Mouse (Mus musculus): ENCODE results near the gene Smarcc1. TPM values are rescaled to one million over a fixed set of nuclear protein-coding genes. Genes with fewer than 3 reads are reported as not detected.

The Smarcc1 gene
- polyA plus RNA-seq, 1 experiment from 2014 or later: 120 TPM

- no peaks in the 10 kb centered on the region for H3K27me3 ChIP-seq (replicated peaks; ENCODE audit: control insufficient read depth, insufficient read depth, low read length)
- WGBS: 79% methylated on average over 14 of the region's 14 CpGs
- peak overlapping the region; percentile 93 for H3K27ac ChIP-seq (ENCODE audit: low read depth, low read length)
- no peak for ATAC-seq
- H3K9ac ChIP-seq (ENCODE audit: low read length): peak overlapping the region; percentile 36
- H3K9me3 ChIP-seq (replicated peaks; ENCODE audit: control insufficient read depth, low read length): no peaks in the 10 kb centered on the region
- 0 out of 2 replicates have a peak, but pooled peaks cover 4% of the 10 kb centered on the region for H3K36me3 ChIP-seq (ENCODE audit: control insufficient read depth, insufficient read depth, low read length)
- peaks cover 36% of the 10 kb centered on the region for H3K4me1 ChIP-seq (ENCODE audit: control insufficient read depth, insufficient read depth, low read length)
- no peak for DNase-seq (ENCODE audit: low spot score)
- no peak overlapping the region for H3K4me3 ChIP-seq (ENCODE audit: low read depth, low read length)
- H3K4me2 ChIP-seq (ENCODE audit: low read length): peak overlapping the region; percentile 41
These were observed 133.3 kb downstream of the Smarcc1 start for GRCm38 (mm10) chr9:110250776-110251175.

DNA sequence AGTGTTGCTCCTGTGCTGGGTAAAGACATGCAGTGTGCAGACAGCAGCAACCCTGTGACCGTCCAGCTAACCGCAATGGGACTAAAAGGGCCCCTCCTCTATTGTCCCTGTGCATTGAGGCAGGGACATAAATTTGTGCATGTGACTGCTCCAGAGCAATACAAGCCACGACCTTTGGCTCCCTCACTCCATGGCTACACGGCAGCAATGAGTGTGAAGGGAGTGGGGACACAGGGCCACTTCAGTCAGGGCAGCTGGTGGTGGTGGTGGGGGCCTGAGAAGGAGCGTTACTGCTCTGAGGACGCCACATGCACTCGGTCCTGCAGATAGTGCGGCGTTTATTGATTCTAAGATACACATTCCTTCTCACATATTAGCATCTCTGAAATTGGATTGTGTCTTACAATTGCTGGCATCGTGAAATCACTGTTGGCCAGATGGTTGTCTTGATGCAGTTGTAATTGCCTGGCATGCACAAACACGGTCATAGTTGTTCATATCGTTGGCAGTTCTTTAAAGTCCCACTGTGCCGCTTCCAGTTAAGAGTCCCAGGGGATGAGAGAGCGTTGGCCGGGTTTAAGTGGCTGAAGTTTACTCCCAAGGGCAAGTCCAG, 138.0 kb downstream of the Smarcc1 start:
- no peaks in the 10 kb centered on the region for H3K9me3 ChIP-seq (replicated peaks; ENCODE audit: control insufficient read depth, low read length)
- H3K4me2 ChIP-seq (ENCODE audit: low read length): no peak overlapping the region
- peaks cover 13% of the 10 kb centered on the region for H3K4me1 ChIP-seq (ENCODE audit: control insufficient read depth, insufficient read depth, low read length)
- ATAC-seq (peak; percentile 67), DNase-seq (ENCODE audit: low spot score) (peak; percentile 61)
- H3K27me3 ChIP-seq (replicated peaks; ENCODE audit: control insufficient read depth, insufficient read depth, low read length): no peaks in the 10 kb centered on the region
- H3K27ac ChIP-seq (ENCODE audit: low read depth, low read length): peak overlapping the region; percentile 2; the same call in 1 of the 2 replicates
- WGBS: 37% methylated on average over 15 of the region's 15 CpGs
- no peak overlapping the region for H3K4me3 ChIP-seq (ENCODE audit: low read depth, low read length)
- peaks cover 7% of the 10 kb centered on the region for H3K36me3 ChIP-seq (ENCODE audit: control insufficient read depth, insufficient read depth, low read length)
- H3K9ac ChIP-seq (ENCODE audit: low read length): no peak overlapping the region

DNA sequence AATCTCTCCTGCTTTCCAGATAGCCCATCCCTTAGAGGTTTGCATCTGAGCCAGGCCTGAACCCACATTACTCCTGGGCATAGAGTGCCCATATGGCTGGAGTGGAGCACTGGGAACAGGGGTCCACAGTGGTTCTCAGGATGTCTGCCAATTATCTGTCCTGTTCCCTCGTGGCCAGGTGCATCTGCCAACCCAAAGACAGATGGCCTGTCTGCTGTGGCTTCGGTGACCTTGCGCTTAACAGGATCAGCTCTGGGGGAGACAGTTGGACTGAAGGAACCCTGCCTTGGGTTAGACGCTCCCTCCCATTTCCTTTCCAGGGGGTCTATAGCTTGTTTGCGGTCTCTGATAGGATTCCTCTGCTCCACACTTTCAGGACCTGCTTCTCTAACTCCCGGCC, 141.1 kb downstream of the Smarcc1 start:
- no peaks in the 10 kb centered on the region for H3K9me3 ChIP-seq (replicated peaks; ENCODE audit: control insufficient read depth, low read length)
- H3K27ac ChIP-seq (ENCODE audit: low read depth, low read length): no peak overlapping the region
- no peak overlapping the region for H3K4me2 ChIP-seq (ENCODE audit: low read length)
- ATAC-seq (no peak), DNase-seq (ENCODE audit: low spot score) (no peak)
- no peak overlapping the region for H3K9ac ChIP-seq (ENCODE audit: low read length)
- H3K4me1 ChIP-seq (ENCODE audit: control insufficient read depth, insufficient read depth, low read length): peaks cover 8% of the 10 kb centered on the region
- H3K36me3 ChIP-seq (ENCODE audit: control insufficient read depth, insufficient read depth, low read length): peaks cover 12% of the 10 kb centered on the region
- no peaks in the 10 kb centered on the region for H3K27me3 ChIP-seq (replicated peaks; ENCODE audit: control insufficient read depth, insufficient read depth, low read length)
- H3K4me3 ChIP-seq (ENCODE audit: low read depth, low read length): no peak overlapping the region
- 90% methylated on average over 6 of the region's 6 CpGs for WGBS

DNA sequence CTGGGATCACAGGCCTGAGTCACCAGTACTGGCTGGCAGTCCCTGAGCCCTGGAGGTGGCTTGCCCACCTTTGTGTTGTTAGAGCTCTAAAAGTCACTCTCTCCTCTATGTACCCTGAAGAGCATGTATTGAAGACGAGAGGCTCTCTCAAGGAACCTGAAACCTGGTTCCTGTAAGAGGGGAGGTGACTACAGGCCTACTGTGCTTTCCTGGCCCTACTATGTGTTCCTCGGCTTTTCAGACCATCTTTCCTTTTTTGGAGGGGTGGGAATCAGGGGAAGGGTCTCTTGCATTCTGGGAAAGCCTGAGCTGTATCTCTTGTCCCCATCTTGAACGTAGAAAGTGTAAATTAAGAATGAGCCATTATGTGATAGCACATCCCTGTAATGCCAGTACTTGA, 141.6 kb downstream of the Smarcc1 start:
- no peaks in the 10 kb centered on the region for H3K9me3 ChIP-seq (replicated peaks; ENCODE audit: control insufficient read depth, low read length)
- H3K4me2 ChIP-seq (ENCODE audit: low read length): no peak overlapping the region
- DNase-seq (ENCODE audit: low spot score) (no peak), ATAC-seq (no peak)
- no peak overlapping the region for H3K4me3 ChIP-seq (ENCODE audit: low read depth, low read length)
- no peaks in the 10 kb centered on the region for H3K27me3 ChIP-seq (replicated peaks; ENCODE audit: control insufficient read depth, insufficient read depth, low read length)
- H3K9ac ChIP-seq (ENCODE audit: low read length): no peak overlapping the region
- 87% methylated on average over 3 of the region's 3 CpGs for WGBS
- H3K4me1 ChIP-seq (ENCODE audit: control insufficient read depth, insufficient read depth, low read length): peaks cover 8% of the 10 kb centered on the region
- H3K27ac ChIP-seq (ENCODE audit: low read depth, low read length): no peak overlapping the region
- peaks cover 12% of the 10 kb centered on the region for H3K36me3 ChIP-seq (ENCODE audit: control insufficient read depth, insufficient read depth, low read length)

DNA sequence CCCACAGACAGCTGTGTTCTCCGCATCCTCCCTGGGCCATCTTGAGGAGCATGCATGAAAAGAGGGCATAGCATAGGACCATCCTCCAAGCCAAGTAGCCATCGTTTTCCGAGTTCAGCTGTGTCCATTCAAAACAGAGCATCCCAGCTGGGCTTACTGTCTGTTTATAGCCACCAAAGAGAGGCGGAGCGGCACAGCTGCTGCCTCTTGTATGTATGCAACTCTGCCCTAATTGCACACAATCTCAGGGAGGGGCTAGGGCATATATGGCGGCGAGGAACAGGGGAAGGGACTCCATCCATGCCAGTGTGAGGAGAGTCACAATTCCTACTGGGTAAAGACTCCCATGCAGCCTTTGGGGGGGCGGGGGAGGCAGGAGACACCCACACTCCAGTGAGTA, 145.7 kb downstream of the Smarcc1 start:
- DNase-seq (ENCODE audit: low spot score) (no peak), ATAC-seq (no peak)
- 83% methylated on average over 8 of the region's 8 CpGs for WGBS
- H3K27ac ChIP-seq (ENCODE audit: low read depth, low read length): no peak overlapping the region
- no peaks in the 10 kb centered on the region for H3K4me1 ChIP-seq (ENCODE audit: control insufficient read depth, insufficient read depth, low read length)
- H3K27me3 ChIP-seq (replicated peaks; ENCODE audit: control insufficient read depth, insufficient read depth, low read length): no peaks in the 10 kb centered on the region
- peaks cover 12% of the 10 kb centered on the region for H3K36me3 ChIP-seq (ENCODE audit: control insufficient read depth, insufficient read depth, low read length)
- no peak overlapping the region for H3K4me3 ChIP-seq (ENCODE audit: low read depth, low read length)
- H3K9me3 ChIP-seq (replicated peaks; ENCODE audit: control insufficient read depth, low read length): no peaks in the 10 kb centered on the region
- no peak overlapping the region for H3K4me2 ChIP-seq (ENCODE audit: low read length)
- no peak overlapping the region for H3K9ac ChIP-seq (ENCODE audit: low read length)

GRCm38 (mm10) chr9:110264991-110265390, 147.5 kb downstream of the Smarcc1 start:
- WGBS: 77% methylated on average over 9 of the region's 9 CpGs
- no peak for DNase-seq (ENCODE audit: low spot score)
- H3K9me3 ChIP-seq (replicated peaks; ENCODE audit: control insufficient read depth, low read length): no peaks in the 10 kb centered on the region

GRCm38 (mm10) chr9:110268416-110268815, 150.9 kb downstream of the Smarcc1 start:
- H3K4me1 ChIP-seq (ENCODE audit: control insufficient read depth, insufficient read depth, low read length): no peaks in the 10 kb centered on the region
- H3K4me2 ChIP-seq (ENCODE audit: low read length): no peak overlapping the region
- H3K4me3 ChIP-seq (ENCODE audit: low read depth, low read length): no peak overlapping the region
- H3K27me3 ChIP-seq (replicated peaks; ENCODE audit: control insufficient read depth, insufficient read depth, low read length): no peaks in the 10 kb centered on the region
- H3K27ac ChIP-seq (ENCODE audit: low read depth, low read length): no peak overlapping the region
- DNase-seq (ENCODE audit: low spot score) (no peak), ATAC-seq (no peak)
- no peak overlapping the region for H3K9ac ChIP-seq (ENCODE audit: low read length)
- no peaks in the 10 kb centered on the region for H3K36me3 ChIP-seq (ENCODE audit: control insufficient read depth, insufficient read depth, low read length)
- H3K9me3 ChIP-seq (replicated peaks; ENCODE audit: control insufficient read depth, low read length): no peaks in the 10 kb centered on the region
- WGBS: 93% methylated on average over 10 of the region's 10 CpGs

More at GRCm38 (mm10) chr9:110264991-110265390, 147.5 kb downstream of the Smarcc1 start:
- no peak overlapping the region for H3K9ac ChIP-seq (ENCODE audit: low read length)
- H3K36me3 ChIP-seq (ENCODE audit: control insufficient read depth, insufficient read depth, low read length): peaks cover 8% of the 10 kb centered on the region; the same call in 1 of the 2 replicates
- H3K4me3 ChIP-seq (ENCODE audit: low read depth, low read length): no peak overlapping the region
- no peak overlapping the region for H3K4me2 ChIP-seq (ENCODE audit: low read length)
- no peaks in the 10 kb centered on the region for H3K4me1 ChIP-seq (ENCODE audit: control insufficient read depth, insufficient read depth, low read length)
- H3K27me3 ChIP-seq (replicated peaks; ENCODE audit: control insufficient read depth, insufficient read depth, low read length): no peaks in the 10 kb centered on the region
- no peak overlapping the region for H3K27ac ChIP-seq (ENCODE audit: low read depth, low read length)
- ATAC-seq: no peak

DNA sequence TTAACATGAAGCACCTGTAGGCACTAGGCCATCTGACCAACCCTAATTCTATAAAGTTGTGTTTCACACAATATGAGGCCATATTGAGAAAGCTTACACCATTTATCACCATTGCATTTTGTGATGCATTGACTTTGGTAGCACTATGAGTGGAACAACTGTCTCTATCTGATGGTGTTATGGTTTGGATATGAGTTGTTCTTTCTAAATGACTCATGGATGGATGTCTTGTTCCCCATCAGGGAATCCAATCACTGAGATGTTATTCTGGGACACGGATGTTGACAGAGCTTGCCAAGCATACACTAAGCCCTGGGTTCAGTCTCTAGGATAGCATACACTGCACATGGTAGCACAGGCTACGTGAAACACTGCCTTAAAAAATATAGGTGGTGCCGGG, 154.8 kb downstream of the Smarcc1 start:
- Histone ChIP-seq H3K4me2 (ENCODE audit: low read length) (no peak overlapping the region), H3K4me1 (ENCODE audit: control insufficient read depth, insufficient read depth, low read length) (no peaks in the 10 kb centered on the region), H3K4me3 (ENCODE audit: low read depth, low read length) (no peak overlapping the region), H3K36me3 (ENCODE audit: control insufficient read depth, insufficient read depth, low read length) (no peaks in the 10 kb centered on the region), H3K9me3 (replicated peaks; ENCODE audit: control insufficient read depth, low read length) (no peaks in the 10 kb centered on the region), H3K9ac (ENCODE audit: low read length) (no peak overlapping the region), H3K27ac (ENCODE audit: low read depth, low read length) (no peak overlapping the region), H3K27me3 (replicated peaks; ENCODE audit: control insufficient read depth, insufficient read depth, low read length) (no peaks in the 10 kb centered on the region)
- DNase-seq (ENCODE audit: low spot score): no peak
- WGBS: 92% methylated on average over 3 of the region's 3 CpGs
- no peak for ATAC-seq

DNA sequence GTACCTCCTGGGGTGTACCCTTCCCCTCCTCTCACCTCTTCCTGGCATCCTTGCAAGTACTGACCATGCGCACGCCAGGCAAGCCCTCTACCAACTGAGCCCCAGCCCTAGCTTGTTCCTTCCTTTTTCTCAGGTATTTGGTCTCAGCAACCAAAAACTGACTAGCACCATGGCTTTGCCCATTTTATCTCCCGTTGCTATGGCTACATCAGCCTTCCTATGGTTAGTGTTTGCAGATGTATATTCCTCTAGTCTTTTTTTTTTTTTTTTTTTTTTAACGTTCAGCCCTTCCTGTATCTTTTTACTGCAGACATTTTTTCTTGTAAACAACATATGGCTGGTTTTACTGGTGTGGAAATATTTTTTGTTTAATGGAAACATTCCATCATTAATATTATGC, 156.0 kb downstream of the Smarcc1 start:
- no peak overlapping the region for H3K27ac ChIP-seq (ENCODE audit: low read depth, low read length)
- H3K4me2 ChIP-seq (ENCODE audit: low read length): no peak overlapping the region
- DNase-seq (ENCODE audit: low spot score): no peak
- no peak for ATAC-seq
- no peak overlapping the region for H3K9ac ChIP-seq (ENCODE audit: low read length)
- H3K36me3 ChIP-seq (ENCODE audit: control insufficient read depth, insufficient read depth, low read length): no peaks in the 10 kb centered on the region
- WGBS: 82% methylated on average over 4 of the region's 4 CpGs
- no peak overlapping the region for H3K4me3 ChIP-seq (ENCODE audit: low read depth, low read length)
- no peaks in the 10 kb centered on the region for H3K27me3 ChIP-seq (replicated peaks; ENCODE audit: control insufficient read depth, insufficient read depth, low read length)
- H3K9me3 ChIP-seq (replicated peaks; ENCODE audit: control insufficient read depth, low read length): no peaks in the 10 kb centered on the region
- H3K4me1 ChIP-seq (ENCODE audit: control insufficient read depth, insufficient read depth, low read length): no peaks in the 10 kb centered on the region
